Mouse (Mus musculus) Patski (cell line): ENCODE data around the gene Il15ra. TPM values are rescaled to one million over a fixed set of nuclear protein-coding genes. Genes with fewer than 3 reads are reported as not detected.

Experiments
- ATAC-seq: fragments of 100-300 bp; one replicate; pipeline ENCODE4 v1.8.0; 2021
- CTCF ChIA-PET: fragments of 350-600 bp; sonication (Branson Sonifier 250); formaldehyde crosslinking; loops from one replicate; lab custom pipeline; 2022; ENCODE audit warnings: inconsistent platforms; lab: Charles Lee
- POLR2A ChIA-PET: fragments of 350-600 bp; sonication (Branson Sonifier 250); formaldehyde crosslinking; loops from one replicate; lab custom pipeline; 2022; ENCODE audit warnings: antibody characterized with exemption, inconsistent platforms; lab: Charles Lee
- DNase-seq: peaks from one replicate; pipeline ENCODE4 v3.0.0-alpha.2; 2011; ENCODE audit warnings: low read depth, low spot score
- H3K27me3 ChIP-seq: fragments of 371-371 bp; one replicate; pipeline ENCODE4 v1.5.1; 2021
- CTCF ChIP-seq: fragments of 100-300 bp; IDR thresholded peaks from one replicate; pipeline ENCODE4 v1.5.1; 2021
- in situ Hi-C: fragments of 300-500 bp; cut with MboI; formaldehyde crosslinking; loops from 3 replicates; pipeline ENCODE4 v1.11.1; 2018; ENCODE audit warnings: low pct_unique_long_range_greater_than_20kb, mixed read lengths
- polyA plus RNA-seq: library from polyadenylated mRNA; unstranded; gene quantifications from one replicate; pipeline ENCODE4 v1.2.3, GENCODE M21; 2021

The Il15ra gene
- polyA plus RNA-seq, 1 experiment from 2014 or later: 0.91 TPM

DNA sequence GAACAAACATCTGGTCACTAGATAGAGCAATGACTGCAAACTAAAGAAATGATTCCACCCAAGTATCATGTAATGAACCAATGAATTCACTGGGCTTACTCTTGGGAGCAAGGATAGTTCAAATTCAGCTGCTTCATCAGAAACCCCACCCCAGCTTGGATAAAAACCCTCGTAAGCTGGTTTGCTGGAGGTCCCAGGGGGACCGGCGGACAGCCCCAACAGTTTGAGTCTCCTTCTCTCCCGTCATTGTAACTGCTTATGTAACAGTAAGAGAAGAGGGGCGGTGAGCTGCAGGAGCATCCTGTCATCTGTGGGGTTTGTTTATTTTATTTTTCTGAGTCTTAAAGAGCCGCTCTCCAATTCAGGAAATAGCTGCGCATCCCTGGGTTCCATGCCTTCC lies 25.5 kb upstream of the Il15ra start:
- no peak for DNase-seq
- ChIA-PET CTCF (interaction anchor here (1.5 kb wide), 1 partner anchor 14 kb away, joined by 5 read pairs; no protein-coding TSS in a partner anchor), POLR2A (no interaction called here)
- no peak for TF ChIP-seq CTCF
- peaks cover 36% of the 10 kb centered on the region for H3K27me3 ChIP-seq
- in situ Hi-C loops: loop anchor here (5.0 kb wide), 1 partner anchor 72 kb away; no protein-coding TSS in a partner anchor
- no peak for ATAC-seq

DNA sequence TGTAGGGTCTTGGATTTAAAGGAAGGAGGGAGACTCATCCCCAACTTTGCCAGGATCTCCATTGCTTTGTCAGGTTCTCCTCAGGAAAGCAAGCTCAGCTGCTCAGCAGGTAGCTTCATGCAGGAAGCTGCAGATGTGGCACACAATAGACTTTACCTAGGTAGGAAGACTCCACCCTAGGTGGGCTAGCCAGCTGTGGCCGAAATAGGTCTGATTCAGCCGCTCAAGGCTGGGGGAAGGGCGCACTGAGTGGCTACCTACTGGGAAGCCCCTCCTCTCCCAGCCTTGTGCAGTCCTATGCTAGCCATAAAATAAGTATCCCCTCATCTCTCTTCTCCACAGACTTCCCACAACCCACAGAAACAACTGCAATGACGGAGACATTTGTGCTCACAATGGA lies 22.4 kb upstream of the Il15ra start:
- ATAC-seq: no peak
- ChIA-PET POLR2A (no interaction called here), CTCF (no interaction called here)
- peaks cover 14% of the 10 kb centered on the region for H3K27me3 ChIP-seq
- TF ChIP-seq CTCF: no peak
- DNase-seq: no peak
- in situ Hi-C loops: loop anchor here (5.0 kb wide), 1 partner anchor 75 kb away; no protein-coding TSS in a partner anchor

DNA sequence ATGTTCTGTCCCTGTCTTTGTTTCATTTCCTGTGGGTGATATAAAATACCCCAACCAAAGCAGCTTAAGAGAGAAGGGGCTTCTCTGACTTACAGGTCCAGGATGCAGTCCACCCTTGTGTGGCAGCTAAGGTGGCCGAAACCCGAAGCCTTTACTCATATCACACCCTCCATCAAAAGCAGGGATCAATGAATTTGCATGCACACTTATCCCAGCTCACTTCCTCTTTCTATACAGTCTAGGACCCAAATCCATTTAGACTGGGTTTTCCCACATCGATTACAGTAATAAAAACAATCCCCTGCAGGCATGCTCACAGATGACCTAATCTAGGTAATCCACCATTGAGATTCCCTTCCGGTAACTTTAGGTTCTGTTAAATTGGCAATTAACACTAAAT lies 18.6 kb upstream of the Il15ra start:
- DNase-seq: no peak
- no peak for TF ChIP-seq CTCF
- ATAC-seq: no peak
- ChIA-PET CTCF (interaction anchor here (0.6 to 2.7 kb wide), 3 partner anchors 12 to 85 kb away, joined by 3 to 13 read pairs (median 3); no protein-coding TSS in a partner anchor), POLR2A (no interaction called here)
- H3K27me3 ChIP-seq: peaks cover 20% of the 10 kb centered on the region
- in situ Hi-C loops: no loop called here

GRCm38 (mm10) chr2:11687436-11687835 lies 17.7 kb upstream of the Il15ra start:
- H3K27me3 ChIP-seq: peaks cover 20% of the 10 kb centered on the region
- ChIA-PET POLR2A (no interaction called here), CTCF (interaction anchor here (0.6 to 2.7 kb wide), 9 partner anchors 11 to 84 kb away, joined by 3 to 13 read pairs (median 3); partner anchors contain the start of genes Il15ra and Rbm17)
- DNase-seq (no peak), ATAC-seq (no peak)
- peak; percentile 60 for TF ChIP-seq CTCF
- in situ Hi-C loops: no loop called here

DNA sequence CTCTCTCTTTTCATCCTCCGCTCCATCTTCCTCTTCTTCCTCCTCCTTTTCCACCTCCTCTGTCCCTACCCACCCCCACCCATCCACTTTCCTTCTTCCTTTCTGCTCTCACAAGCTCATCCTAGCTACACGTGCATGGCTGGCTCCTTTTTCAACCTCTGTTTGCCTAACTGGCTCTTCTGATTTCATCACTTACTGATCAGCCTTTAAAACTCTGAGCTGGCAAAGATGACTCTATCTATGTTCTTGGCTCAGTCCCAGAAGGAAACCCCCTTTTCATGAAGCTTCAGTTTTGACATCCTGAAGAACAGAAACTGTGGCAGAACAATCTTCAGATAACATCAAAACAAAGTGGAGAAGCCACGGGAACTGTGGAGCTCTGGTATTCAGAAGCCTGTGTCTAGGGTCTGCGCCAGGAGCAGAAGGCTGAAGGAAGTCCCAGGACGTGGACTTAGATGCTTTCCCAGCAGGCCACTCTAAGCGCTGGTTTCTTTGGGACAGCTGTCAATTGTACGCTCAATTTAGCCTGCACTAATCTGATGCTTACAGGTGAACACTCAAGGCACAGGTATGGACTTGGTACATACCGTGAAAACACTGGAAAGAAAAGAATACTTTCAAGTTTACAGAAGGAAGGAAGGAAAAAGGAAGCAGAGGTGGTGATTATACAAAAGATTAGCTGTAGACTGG lies 14.7 kb upstream of the Il15ra start:
- no peak for TF ChIP-seq CTCF
- POLR2A ChIA-PET: no interaction called here
- no peak for DNase-seq
- no peak for ATAC-seq
- CTCF ChIA-PET: interaction anchor here (0.9 to 1.6 kb wide), 2 partner anchors 20 to 87 kb away, joined by 3 to 4 read pairs; partner anchors contain the start of gene Rbm17
- H3K27me3 ChIP-seq: peaks cover 20% of the 10 kb centered on the region
- in situ Hi-C loops: no loop called here

GRCm38 (mm10) chr2:11693352-11693751 lies 11.7 kb upstream of the Il15ra start:
- in situ Hi-C loops: no loop called here
- POLR2A ChIA-PET: no interaction called here
- ATAC-seq (no peak), DNase-seq (no peak)
- CTCF ChIA-PET: no interaction called here
- no peak for TF ChIP-seq CTCF
- peaks cover 9% of the 10 kb centered on the region for H3K27me3 ChIP-seq

DNA sequence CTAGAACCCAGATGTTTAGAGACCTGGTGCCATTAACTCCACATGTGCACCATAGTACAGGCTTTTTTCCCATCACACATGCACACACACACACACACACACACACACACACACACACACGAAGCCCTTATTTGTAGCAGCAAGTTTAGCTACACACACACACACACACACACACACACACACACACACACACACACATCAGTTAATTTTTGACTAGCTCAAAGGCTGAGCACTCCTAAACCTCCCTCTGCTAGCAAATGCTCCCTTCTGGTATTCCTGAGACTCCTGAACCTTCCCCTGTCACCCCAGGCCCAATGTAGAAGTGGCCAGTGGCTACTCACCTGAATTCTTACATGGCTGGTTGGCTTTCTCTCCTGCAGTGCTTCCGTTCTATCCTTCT lies 11.0 kb upstream of the Il15ra start:
- DNase-seq: no peak
- POLR2A ChIA-PET: no interaction called here

DNA sequence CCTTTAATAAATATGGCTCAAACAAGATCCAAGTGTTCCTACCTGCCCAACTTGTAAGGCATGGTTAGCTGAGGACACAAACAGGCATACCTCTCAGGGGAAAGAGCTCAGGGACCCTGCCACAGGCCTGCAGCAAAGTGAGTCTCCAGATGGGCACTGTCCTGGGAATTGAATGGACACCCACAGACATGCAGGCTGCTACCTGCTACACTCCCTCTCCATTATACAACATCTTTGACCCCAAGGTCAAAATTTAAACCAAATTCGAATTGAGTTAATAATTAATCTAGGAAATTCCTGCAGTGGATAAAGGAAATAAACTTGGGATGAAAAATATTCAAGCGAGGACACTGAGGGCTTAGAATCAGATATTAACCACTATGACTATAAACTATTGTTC lies 9.2 kb upstream of the Il15ra start:
- DNase-seq: no peak
- TF ChIP-seq CTCF: no peak
- no peaks in the 10 kb centered on the region for H3K27me3 ChIP-seq
- no peak for ATAC-seq
- in situ Hi-C loops: no loop called here
- ChIA-PET CTCF (interaction anchor here (1.5 to 1.8 kb wide), 2 partner anchors 29 to 92 kb away, joined by 5 to 6 read pairs; partner anchors contain the start of gene Rbm17), POLR2A (no interaction called here)

More for the DNA sequence above, 11.0 kb upstream of the Il15ra start:
- no peak for TF ChIP-seq CTCF
- ATAC-seq: no peak
- in situ Hi-C loops: no loop called here
- CTCF ChIA-PET: interaction anchor here (1.5 to 1.8 kb wide), 2 partner anchors 27 to 91 kb away, joined by 5 to 6 read pairs; partner anchors contain the start of gene Rbm17
- peaks cover 9% of the 10 kb centered on the region for H3K27me3 ChIP-seq

GRCm38 (mm10) chr2:11698994-11699393 lies 6.1 kb upstream of the Il15ra start:
- TF ChIP-seq CTCF: no peak
- POLR2A ChIA-PET: no interaction called here

DNA sequence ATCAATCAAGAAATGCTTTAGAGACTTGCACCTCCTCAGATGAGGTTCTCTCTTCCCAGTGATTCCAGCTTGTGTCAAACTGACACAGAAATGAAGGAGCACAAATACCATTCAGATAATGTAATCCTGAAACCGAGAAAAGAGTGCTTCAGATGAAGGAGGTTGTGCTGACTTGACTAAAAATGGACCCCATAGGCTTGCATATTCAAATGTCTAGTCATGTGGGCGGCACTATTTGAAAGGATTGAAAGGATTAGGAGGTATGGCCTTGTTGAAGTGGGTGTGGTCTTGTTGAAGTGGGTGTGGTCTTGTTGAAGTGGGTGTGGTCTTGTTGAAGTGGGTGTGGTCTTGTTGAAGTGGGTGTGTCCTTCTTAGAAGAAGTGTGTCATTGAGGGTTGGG lies 5.2 kb upstream of the Il15ra start:
- peaks cover 16% of the 10 kb centered on the region for H3K27me3 ChIP-seq
- in situ Hi-C loops: no loop called here
- POLR2A ChIA-PET: no interaction called here
- TF ChIP-seq CTCF: no peak
- no peak for ATAC-seq
- DNase-seq: no peak
- CTCF ChIA-PET: interaction anchor here (3.2 kb wide), 1 partner anchor 13 kb away, joined by 13 read pairs; no protein-coding TSS in a partner anchor

More at GRCm38 (mm10) chr2:11698994-11699393, 6.1 kb upstream of the Il15ra start:
- peaks cover 16% of the 10 kb centered on the region for H3K27me3 ChIP-seq
- no peak for ATAC-seq
- DNase-seq: no peak
- CTCF ChIA-PET: interaction anchor here (1.3 to 3.2 kb wide), 3 partner anchors 12 to 29 kb away, joined by 3 to 13 read pairs (median 3); no protein-coding TSS in a partner anchor
- in situ Hi-C loops: no loop called here
